Mouse (Mus musculus): ENCODE measurements around the gene Fxyd1.

The Fxyd1 gene

DNA sequence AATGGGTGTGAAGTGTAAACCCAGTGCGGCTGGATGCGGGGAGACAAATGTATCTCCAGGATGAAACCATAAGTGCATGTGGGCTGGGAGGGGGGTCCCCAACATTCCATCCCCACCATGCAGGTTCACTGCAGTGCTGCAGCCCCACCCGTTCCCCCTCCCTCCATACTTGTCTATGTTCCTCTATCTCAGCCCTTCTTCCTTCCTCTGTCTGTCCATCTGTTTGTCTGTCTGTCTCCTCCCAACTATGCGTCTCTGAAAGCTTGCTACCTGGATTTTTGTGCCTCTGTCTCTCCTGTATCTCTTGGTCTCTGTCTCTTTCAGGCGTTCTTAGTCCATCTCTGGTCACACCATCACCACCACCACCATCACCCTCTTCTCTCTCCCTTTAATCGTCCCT lies 6.5 kb downstream of the Fxyd1 start:
- TF ChIP-seq GATA4 (IDR thresholded peaks at IDR 0.05; ENCODE audit: insufficient replicate concordance, low read length), result no peak

GRCm38 (mm10) chr7:31049846-31050281 lies 7.1 kb downstream of the Fxyd1 start:
- no peak for TF ChIP-seq GATA4 (IDR thresholded peaks at IDR 0.05; ENCODE audit: insufficient replicate concordance, low read length)

DNA sequence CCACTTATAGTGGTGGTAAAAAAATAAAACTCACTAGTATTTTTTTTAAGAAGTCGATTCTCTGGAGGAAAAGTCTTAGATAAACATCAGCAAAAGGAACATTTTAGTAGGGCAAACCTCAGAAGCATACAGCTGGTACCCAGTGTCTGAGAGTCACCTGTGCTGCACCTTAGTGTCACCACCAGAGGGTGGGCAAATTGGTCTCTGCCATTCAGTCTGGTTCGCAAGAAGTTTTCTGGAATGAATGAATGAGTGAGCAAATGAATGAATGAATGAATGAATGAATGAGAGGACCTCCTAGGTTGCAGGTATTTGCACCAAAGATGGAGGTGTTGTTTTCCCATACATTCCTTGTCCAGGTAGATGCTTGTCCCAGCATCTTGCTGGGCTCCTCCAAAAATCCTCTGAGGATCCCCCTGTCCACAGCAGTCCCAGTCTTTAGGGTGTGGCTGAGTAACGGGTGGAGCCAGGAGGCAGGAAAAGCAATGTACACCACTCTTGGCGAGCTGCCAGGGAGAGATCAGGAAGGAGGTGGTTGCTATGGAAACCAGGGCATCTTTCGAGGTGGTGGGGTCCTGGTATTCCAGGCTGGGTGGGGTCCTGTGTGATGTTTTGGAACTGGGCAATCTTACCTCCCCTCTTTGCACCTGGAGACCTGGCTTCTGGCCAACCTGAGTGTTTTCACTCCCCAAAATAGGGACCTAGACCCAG lies 7.7 kb downstream of the Fxyd1 start:
- no peak for TF ChIP-seq GATA4 (IDR thresholded peaks at IDR 0.05; ENCODE audit: insufficient replicate concordance, low read length)

DNA sequence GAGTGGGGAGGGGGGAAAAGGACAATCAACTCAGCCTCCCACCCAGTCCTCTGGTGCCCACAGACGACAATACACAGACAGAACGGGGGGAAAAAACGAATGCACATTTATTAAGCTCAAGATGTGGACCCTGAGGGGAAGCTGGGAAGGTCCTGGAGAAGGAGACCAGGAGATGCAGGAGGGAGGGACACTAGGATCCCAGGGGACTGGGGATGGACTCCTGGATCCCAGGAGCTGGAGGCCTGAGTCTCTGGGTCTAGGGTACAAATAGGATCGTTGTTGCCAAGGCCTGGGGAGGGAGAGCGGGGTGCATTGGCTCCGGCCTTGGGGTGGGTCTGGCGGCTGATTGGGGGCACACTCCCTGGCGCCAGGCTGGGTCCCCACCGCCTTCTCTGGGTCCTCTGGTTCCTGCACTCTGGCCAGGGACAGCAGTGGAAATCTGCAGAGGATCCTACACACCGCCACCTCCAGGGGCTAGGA lies 14.5 kb downstream of the Fxyd1 start, which contains the start of gene Fxyd5:
Fxyd5 (minus strand) TSS at position 51 of the 480 bp plus-strand sequence.
- TF ChIP-seq GATA4 (IDR thresholded peaks at IDR 0.05; ENCODE audit: insufficient replicate concordance, low read length), result no peak

DNA sequence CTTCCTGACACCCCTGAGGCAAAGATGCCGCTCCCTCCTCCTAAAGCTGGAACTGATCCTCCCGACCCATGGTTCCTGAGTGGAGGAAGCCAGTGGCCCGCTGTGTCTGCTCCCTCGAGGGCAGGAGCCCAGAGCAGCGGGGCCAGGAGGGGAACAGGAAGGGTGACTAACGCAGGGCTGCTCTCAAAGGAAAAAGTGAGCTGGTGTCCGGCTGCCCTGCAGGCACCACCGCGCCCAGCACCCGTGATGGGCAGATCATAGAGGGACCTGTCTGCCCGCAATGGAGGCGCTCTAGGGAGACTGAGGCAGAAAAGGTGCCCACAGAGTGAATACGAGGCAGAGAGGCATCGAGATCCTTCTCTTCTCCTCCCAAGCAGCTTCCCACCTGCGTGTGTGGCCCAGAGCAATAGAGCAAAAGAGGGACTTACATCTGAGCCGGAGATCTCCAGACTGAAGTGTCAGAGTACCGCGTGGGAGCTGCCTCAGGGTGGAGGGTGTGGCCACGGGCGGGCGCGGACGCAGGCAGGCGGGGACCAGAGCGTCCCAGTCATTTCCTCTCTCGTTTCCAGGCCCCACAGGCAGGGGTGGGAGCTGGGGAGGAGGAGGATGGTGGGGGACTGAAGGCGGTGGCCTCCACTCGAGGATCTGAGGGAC lies 15.2 kb downstream of the Fxyd1 start:
- no peak for TF ChIP-seq GATA4 (IDR thresholded peaks at IDR 0.05; ENCODE audit: insufficient replicate concordance, low read length)

- TF ChIP-seq GATA4 (IDR thresholded peaks at IDR 0.05; ENCODE audit: insufficient replicate concordance, low read length), result no peak
Measured at GRCm38 (mm10) chr7:31041023-31041407, 16.0 kb downstream of the Fxyd1 start.

GRCm38 (mm10) chr7:31040281-31041022 lies 16.5 kb downstream of the Fxyd1 start:
- TF ChIP-seq GATA4 (IDR thresholded peaks at IDR 0.05; ENCODE audit: insufficient replicate concordance, low read length), result no peak

DNA sequence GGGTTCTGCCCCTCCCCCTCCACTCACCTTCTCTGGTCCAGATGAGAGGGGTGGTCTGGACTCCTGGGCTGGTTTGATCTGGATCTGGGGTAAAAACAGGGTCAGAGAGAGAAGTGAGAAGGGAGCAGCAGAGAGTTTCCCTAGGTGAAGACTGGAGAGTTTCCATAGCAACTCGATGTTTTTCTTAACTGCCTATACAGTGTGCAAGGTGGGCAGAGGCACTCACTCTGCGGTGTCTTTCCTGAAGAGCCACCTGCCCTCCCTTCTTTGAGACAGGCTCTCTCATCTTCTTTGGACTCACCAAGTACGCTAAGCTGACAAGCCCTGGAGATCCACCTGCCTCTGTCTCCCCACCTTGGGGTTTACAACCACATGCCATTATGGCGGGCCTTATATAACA lies 18.0 kb downstream of the Fxyd1 start:
- no peak for TF ChIP-seq GATA4 (IDR thresholded peaks at IDR 0.05; ENCODE audit: insufficient replicate concordance, low read length)

DNA sequence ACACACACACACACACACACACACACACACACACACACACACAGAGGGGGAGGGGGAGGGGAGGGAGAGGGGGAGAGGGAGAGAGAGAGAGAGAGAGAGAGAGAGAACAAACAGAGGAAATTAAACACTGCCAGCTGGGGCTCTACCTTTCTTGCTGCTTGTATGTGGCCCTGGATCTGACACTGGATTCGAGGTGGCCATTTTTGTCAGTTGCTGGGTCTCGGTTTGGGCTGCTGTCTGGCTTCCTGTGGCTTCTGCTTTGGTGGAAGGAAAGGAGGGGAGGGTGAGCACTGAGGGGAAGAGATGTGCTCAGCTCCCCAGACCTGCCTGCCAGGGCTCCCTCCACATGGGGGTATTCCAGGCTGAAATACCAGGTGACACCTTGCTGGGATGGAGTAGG lies 19.3 kb downstream of the Fxyd1 start:
- no peak for TF ChIP-seq GATA4 (IDR thresholded peaks at IDR 0.05; ENCODE audit: insufficient replicate concordance, low read length)

- no peak for TF ChIP-seq GATA4 (IDR thresholded peaks at IDR 0.05; ENCODE audit: insufficient replicate concordance, low read length)
Measured at GRCm38 (mm10) chr7:31036917-31037316, 20.1 kb downstream of the Fxyd1 start.

DNA sequence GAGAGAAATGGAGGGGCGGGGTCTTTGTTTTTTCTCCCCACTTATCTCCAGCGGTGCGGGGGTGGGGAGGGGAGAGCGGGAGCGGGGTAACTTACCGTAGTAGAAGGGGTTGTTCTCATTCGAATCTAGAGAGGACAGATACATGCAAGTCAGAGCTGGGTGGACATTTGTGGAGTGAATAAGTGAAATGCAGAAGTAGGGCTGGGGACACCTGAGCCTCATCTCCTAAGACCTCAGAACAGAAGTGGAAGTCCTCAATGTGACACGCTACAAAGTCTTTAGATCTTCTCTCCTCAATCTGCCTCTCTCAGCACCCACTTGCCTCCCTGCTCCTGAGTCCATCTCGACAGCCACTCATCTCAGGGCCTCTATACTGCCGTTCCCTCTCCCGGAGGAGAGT lies 21.7 kb downstream of the Fxyd1 start:
- no peak for TF ChIP-seq GATA4 (IDR thresholded peaks at IDR 0.05; ENCODE audit: insufficient replicate concordance, low read length)

DNA sequence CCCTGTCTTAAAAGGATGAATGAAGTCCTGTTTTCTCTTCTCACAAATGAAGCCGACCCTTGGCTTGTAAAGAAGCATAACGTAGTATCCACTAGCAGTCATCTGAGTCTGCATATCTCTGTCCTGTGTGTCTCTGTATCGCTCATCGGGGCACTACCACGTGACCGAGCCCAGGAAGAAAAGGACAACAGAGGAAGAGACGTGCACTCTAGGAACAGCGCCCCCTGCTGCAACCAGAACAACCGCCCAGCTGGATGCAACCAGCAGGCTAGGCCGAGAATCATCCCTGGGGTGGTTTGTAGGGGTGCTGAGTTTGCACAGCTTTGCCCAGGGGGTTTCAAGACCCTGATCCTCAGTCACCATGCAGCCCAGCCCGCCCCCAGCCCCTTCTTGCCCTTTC lies 22.2 kb downstream of the Fxyd1 start:
- no peak for TF ChIP-seq GATA4 (IDR thresholded peaks at IDR 0.05; ENCODE audit: insufficient replicate concordance, low read length)

DNA sequence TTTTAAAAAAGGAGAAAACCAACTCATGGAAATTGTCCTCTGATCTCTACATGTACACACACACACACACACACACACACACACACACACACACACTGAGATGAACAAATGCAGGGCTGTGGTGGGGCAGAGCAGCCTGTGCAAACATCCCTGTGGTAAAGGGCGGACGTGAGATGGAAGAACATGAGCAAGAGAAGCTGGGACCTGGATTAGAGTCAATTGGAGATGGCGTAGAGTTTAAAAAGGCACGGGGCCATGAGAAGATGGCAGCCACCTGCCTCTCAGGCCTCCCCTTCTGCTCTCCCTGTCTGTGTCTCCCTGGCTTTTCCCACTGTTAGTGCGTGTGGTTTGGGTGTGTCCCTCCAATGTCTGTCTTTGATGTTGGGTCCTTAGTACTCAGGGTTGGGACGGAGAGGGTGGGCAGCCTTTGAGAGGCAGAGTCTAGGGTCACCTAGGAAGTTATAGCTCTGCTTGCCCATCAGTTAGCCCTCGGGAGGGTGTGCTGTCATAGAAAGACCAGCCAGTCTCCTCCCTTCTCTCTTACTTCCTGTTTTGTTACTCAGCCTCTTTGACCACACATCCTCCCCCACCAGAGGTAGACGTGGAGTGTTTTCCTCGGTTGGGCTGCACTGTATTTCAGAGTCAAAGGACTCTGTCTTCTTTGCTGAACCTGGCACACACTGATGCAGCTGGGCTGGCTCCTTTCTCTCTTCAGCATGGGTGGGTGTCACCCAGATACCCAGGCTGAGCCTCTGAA lies 23.4 kb downstream of the Fxyd1 start:
- no peak for TF ChIP-seq GATA4 (IDR thresholded peaks at IDR 0.05; ENCODE audit: insufficient replicate concordance, low read length)

GRCm38 (mm10) chr7:31031731-31032130 lies 25.3 kb downstream of the Fxyd1 start:
- no peak for TF ChIP-seq GATA4 (IDR thresholded peaks at IDR 0.05; ENCODE audit: insufficient replicate concordance, low read length)

- TF ChIP-seq GATA4 (IDR thresholded peaks at IDR 0.05; ENCODE audit: insufficient replicate concordance, low read length), result no peak
Measured at GRCm38 (mm10) chr7:31030717-31031116, 26.3 kb downstream of the Fxyd1 start.

Data from liver, adult (tissue).